Mouse (Mus musculus) liver, postnatal 0 days (tissue): ENCODE measurements around the gene Rasgef1b.

Source experiments
- CTCF ChIP-seq: sonication (generic); IDR thresholded peaks from 2 replicates; pipeline ENCODE4 v1.5.1; 2016; ENCODE audit warnings: antibody characterized with exemption, low read depth
- EP300 ChIP-seq: IDR thresholded peaks from 2 replicates; pipeline ENCODE4 v1.6.1; 2016; ENCODE audit warnings: antibody characterized with exemption, low read depth, mild to moderate bottlenecking

GRCm38 (mm10) chr5:99606164-99606858 is 122.6 kb downstream of the Rasgef1b start:
- TF ChIP-seq CTCF, result no peak
- no peak for TF ChIP-seq EP300
